Mouse (Mus musculus) cerebellum, adult 8-10 months (tissue): ENCODE data around the gene Gm19402.
"Not testable (repeated sequence)": the region's sequence is repeated elsewhere in the genome, so short reads cannot be mapped to it uniquely, and the experiment has no call there.

Experiments
- DNase-seq: peaks from one replicate; pipeline ENCODE4 v3.0.0; 2022

Gm19402 gene

GRCm38 (mm10) chr10:77690356-77690807 lies at the start of gene Gm19402:
Gene Gm19402, minus strand, starts transcription at chr10:77690757.
- DNase-seq: not testable (repeated sequence)

GRCm38 (mm10) chr10:77738929-77739328 lies 48.4 kb upstream of the Gm19402 start:
- no peak for DNase-seq

- DNase-seq: no peak
Measured at GRCm38 (mm10) chr10:77735928-77736327, 45.4 kb upstream of the Gm19402 start.

GRCm38 (mm10) chr10:77729241-77729640 lies 38.7 kb upstream of the Gm19402 start:
- DNase-seq: no peak

- DNase-seq: no peak
Measured at GRCm38 (mm10) chr10:77728280-77728679, 37.7 kb upstream of the Gm19402 start.

GRCm38 (mm10) chr10:77726186-77726585 lies 35.6 kb upstream of the Gm19402 start, which contains the start of gene Gm10100:
Gene Gm10100, plus strand, starts transcription at chr10:77726486.
- no peak for DNase-seq

GRCm38 (mm10) chr10:77724855-77725254 lies 34.3 kb upstream of the Gm19402 start:
- DNase-seq: no peak

GRCm38 (mm10) chr10:77720299-77720698 lies 29.7 kb upstream of the Gm19402 start, which contains the start of gene Krtap12-1:
Gene Krtap12-1, plus strand, starts transcription at chr10:77720599.
- DNase-seq: not testable (repeated sequence)

GRCm38 (mm10) chr10:77715507-77715906 lies 24.9 kb upstream of the Gm19402 start, which contains the start of gene Gm10142:
Gene Gm10142, plus strand, starts transcription at chr10:77715807.
- DNase-seq: no peak

- DNase-seq: no peak
Measured at GRCm38 (mm10) chr10:77713734-77714133, 23.2 kb upstream of the Gm19402 start.

- DNase-seq: not testable (repeated sequence)
Measured at GRCm38 (mm10) chr10:77711157-77711556, 20.6 kb upstream of the Gm19402 start, which contains the start of gene Gm10024. Gene Gm10024, plus strand, starts transcription at chr10:77711457.

- no peak for DNase-seq
Measured at GRCm38 (mm10) chr10:77709831-77710230, 19.3 kb upstream of the Gm19402 start.

GRCm38 (mm10) chr10:77706326-77706725 lies 15.8 kb upstream of the Gm19402 start, which contains the start of gene Gm10272:
Gene Gm10272, plus strand, starts transcription at chr10:77706626.
- DNase-seq: no peak

GRCm38 (mm10) chr10:77697133-77697532 lies 6.6 kb upstream of the Gm19402 start, which contains the start of gene Gm9508:
Gene Gm9508, minus strand, starts transcription at chr10:77697233.
- DNase-seq: no peak

GRCm38 (mm10) chr10:77687021-77687420 lies 3.5 kb downstream of the Gm19402 start:
- no peak for DNase-seq

- DNase-seq: no peak
Measured at GRCm38 (mm10) chr10:77685895-77686664, 4.5 kb downstream of the Gm19402 start, which contains the start of gene Tspear. Gene Tspear, plus strand, starts transcription at chr10:77686569.

GRCm38 (mm10) chr10:77684181-77684580 lies 6.4 kb downstream of the Gm19402 start:
- DNase-seq: no peak

- no peak for DNase-seq
Measured at GRCm38 (mm10) chr10:77682994-77683393, 7.6 kb downstream of the Gm19402 start.

GRCm38 (mm10) chr10:77677562-77677961 lies 13.0 kb downstream of the Gm19402 start:
- DNase-seq: no peak

- DNase-seq: no peak
Measured at GRCm38 (mm10) chr10:77673765-77674164, 16.8 kb downstream of the Gm19402 start.

GRCm38 (mm10) chr10:77671519-77671918 lies 19.0 kb downstream of the Gm19402 start:
- DNase-seq: no peak

- DNase-seq: no peak
Measured at GRCm38 (mm10) chr10:77670710-77671109, 19.8 kb downstream of the Gm19402 start.

GRCm38 (mm10) chr10:77667402-77667801 lies 23.2 kb downstream of the Gm19402 start:
- DNase-seq: no peak

GRCm38 (mm10) chr10:77666342-77666741 lies 24.2 kb downstream of the Gm19402 start:
- no peak for DNase-seq
